Mouse (Mus musculus): Measurements from ENCODE around the gene Maob.

DNA sequence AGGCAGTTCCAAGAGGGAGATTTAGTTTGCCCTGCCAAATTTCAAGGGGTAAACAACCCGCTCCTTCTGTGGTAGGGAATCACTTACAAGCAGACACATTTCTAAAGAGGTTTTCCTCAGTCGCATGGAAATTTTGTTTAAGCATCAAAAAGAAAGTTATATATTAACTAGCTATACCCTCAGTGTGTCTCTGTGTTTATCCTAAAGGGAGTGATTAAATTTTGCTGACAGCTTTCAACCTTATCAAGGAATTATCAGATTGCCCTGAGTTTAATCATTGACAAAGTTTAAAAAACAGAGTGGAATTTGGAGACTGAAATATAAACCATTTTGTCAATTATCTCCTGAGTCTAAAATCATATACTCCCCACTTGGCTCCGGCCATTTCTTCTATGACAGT lies 5.1 kb downstream of the Maob start:
- TF ChIP-seq CTCF (conservative IDR thresholded peaks at IDR 0.05; ENCODE audit: low read length) (no peak), NANOG (IDR thresholded peaks at IDR 0.05; ENCODE audit: borderline replicate concordance, low read length) (no peak)

Measured in E14TG2a.4 (cell line).